Mouse (Mus musculus) bone marrow macrophage, adult 2 months (primary cell): ENCODE measurements around the gene Trim40.

ENCODE experiments used
- CTCF ChIP-seq: IDR thresholded peaks from 2 replicates; pipeline ENCODE4 v1.5.1; 2012; ENCODE audit warnings: low read depth, mild to moderate bottlenecking, low read length, moderate library complexity
- POLR2A ChIP-seq: IDR thresholded peaks from 2 replicates; pipeline ENCODE4 v1.6.1; 2012; ENCODE audit warnings: mild to moderate bottlenecking, low read depth, low read length, borderline replicate concordance

- TF ChIP-seq POLR2A = no peak
- no peak for TF ChIP-seq CTCF
Measured at GRCm38 (mm10) chr17:36900001-36900400, 10.1 kb upstream of the Trim40 start.
